Mouse (Mus musculus) ovary, postnatal 36 days (tissue): ENCODE results near the gene Colgalt1.

Experiments used
- DNase-seq: peaks from one replicate; pipeline ENCODE4 v3.0.0; 2022; ENCODE audit warnings: low spot score, mixed read lengths

Gene Colgalt1

GRCm38 (mm10) chr8:71670198-71670597, 59.4 kb downstream of the Colgalt1 start:
- DNase-seq, result no peak

- no peak for DNase-seq
These were observed 60.1 kb downstream of the Colgalt1 start for GRCm38 (mm10) chr8:71670621-71671548.

GRCm38 (mm10) chr8:71671549-71671965, 60.8 kb downstream of the Colgalt1 start, which contains the start of gene Unc13a:
TSS of gene Unc13a (minus strand) at chr8:71671757.
- DNase-seq, result peak; percentile 91

- DNase-seq, result no peak
These were observed 61.5 kb downstream of the Colgalt1 start for GRCm38 (mm10) chr8:71672168-71672735.

GRCm38 (mm10) chr8:71674071-71674470, 63.3 kb downstream of the Colgalt1 start:
- no peak for DNase-seq
